Mouse (Mus musculus) heart, adult 9 months (tissue): ENCODE results near the gene Ptch1.

Experiments used
- DNase-seq, 2 experiments: peaks; one replicate each; pipeline ENCODE4 v3.0.0; 2022; ENCODE audit warnings: low spot score in 2 of 2

The Ptch1 gene

DNA sequence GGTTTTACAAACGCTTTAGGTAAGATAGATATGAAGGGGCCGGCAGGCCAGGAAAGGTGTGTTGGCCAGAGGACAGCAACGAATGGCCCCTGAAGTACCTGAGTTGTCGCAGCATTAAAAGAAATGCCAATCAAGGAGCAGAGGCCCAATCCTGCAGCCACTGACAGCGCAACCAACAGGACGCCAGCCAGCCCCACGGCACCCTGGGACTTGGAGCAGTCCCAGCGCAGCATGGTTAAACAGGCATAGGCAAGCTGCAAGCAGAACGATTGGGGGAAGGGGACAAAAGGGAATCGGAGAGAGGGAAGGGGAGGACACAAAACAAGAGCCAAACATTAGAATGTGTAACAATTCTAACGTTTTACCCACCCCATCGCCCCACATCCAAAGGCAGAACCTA lies 32.8 kb downstream of the Ptch1 start:
- no peak for DNase-seq

DNA sequence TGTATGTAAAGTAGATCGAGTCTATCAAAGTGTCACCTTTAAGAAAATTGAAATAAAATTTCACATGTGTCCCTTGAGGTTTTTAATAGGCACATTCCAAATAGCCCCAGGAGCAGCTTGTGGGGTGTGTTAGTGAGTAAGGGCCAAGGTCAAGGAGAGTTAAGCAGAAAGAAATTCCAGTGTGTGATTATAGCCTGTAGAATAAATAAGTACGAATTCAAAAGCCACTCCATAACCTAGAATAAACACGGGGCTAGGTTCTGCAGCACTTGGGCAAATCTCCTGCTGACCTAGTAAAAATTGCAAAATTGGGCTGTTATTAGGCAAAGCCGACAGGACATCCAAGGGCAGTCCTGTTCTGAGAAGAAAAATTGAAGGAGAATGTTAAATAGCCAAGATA lies 38.4 kb downstream of the Ptch1 start:
- no peak for DNase-seq

DNA sequence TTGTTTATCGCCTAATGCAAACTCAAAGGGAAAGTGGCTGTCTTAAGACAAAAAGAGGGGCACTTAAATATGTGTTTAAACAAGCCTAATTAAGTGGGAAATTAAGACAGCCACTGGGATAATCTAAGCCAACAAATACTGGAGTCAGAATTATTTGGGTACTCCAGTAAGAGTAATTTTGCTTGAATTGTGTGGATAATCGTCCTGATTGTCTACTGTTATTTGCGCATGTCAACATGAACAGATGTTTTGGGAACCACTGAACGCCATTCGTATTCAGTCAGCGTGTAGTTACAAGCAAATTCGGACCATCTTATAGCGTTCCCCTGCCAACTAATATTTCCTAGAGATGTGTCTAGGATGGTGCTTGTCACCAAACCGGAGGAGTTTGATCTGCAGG lies 42.5 kb downstream of the Ptch1 start:
- DNase-seq, result no peak

DNA sequence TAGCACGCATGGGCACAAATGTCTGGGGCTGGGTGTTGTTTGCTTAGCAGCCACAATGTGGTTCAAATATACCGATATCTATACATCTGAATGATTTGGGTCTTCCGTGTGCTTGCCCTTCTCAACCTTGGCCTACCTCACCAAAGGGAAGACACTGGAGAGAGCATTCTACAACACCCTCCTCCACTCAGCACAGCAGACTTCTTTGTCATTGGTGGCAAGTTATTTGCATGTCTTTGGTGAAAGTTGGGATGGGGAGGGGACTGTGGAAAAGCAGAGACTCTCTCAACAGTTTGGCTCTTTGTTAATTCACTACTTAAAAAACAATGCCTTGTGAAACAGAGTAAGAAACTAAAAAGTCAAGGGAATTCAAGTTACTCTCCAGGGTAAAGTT lies 43.0 kb downstream of the Ptch1 start:
- no peak for DNase-seq

DNA sequence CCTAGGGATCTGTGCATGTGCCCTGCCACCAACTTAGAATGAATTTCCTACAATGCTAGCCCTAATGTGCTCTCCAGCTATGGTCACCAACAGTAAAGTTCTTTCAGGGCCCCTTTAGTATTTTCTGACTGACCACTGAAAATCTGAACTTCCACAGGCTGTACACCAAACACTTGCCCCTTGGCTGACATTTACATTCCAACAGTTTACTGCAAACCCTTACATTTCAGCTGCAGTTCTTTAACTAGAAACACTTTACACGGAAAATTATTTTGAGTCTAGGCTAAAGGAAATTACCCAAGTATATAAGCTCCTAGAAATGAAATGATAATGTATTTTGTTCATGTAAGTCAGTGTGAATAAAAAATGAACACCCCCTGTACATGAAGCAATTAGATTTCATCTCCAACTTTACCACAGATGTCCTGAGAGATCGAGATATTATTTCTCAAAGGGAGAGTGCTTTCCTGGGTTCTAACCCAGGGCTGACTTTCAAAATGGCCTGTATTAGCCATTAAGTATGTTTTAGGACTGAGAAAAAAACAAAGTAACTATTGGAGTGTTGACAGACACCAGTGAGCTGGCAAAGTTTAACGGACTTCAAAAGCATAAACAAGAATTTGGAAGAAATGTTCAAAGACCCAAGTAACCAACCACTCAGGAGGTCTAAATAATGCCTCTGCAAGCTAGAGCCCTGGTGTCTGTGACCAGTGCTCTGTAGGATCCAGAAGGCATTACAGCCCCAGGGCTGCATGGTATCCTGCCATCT lies 43.6 kb downstream of the Ptch1 start:
- no peak for DNase-seq

DNA sequence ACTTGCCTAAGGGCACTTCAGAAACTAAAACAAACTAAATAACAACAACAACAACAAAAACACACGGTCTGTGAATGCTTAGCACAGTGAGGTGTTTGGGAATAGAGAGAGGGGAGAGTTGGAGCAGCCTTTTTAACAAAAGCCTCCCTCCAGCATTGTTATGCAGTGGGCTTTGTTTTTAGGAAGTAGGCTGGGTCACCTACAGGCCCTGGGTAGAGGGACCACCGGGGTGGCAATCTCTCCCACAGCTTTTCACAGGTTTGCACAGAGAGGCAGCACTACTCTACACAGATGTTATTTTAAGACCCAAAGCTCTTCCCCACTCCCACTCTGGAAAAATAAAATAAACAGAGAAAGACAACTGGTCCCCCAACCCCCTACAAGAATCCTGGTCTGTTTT lies 44.5 kb downstream of the Ptch1 start:
- no peak for DNase-seq

DNA sequence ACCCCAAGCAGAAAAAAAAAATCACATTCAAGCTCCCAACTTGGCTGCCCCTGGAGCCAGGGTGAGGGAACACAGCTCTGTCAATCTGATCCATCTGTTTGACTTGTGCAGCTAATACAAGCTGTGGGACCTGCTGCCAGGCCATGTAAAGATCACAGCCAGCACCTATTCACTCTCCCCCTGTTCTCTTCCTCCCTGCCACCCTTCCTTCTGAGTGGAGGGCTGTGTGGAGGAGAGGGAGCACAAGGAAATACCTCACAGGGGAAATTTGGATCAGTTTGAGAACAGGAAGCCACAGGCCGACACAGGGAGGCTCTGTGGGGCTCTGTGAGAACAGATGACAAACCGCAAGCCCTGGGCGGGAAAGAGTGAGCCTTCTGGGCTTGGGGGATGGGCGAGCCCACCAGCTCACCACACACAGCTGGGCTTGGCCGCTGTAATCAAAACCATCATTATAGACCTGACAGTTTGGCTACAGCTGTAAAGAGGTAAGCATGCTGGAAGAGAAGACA lies 45.2 kb downstream of the Ptch1 start:
- no peak for DNase-seq

DNA sequence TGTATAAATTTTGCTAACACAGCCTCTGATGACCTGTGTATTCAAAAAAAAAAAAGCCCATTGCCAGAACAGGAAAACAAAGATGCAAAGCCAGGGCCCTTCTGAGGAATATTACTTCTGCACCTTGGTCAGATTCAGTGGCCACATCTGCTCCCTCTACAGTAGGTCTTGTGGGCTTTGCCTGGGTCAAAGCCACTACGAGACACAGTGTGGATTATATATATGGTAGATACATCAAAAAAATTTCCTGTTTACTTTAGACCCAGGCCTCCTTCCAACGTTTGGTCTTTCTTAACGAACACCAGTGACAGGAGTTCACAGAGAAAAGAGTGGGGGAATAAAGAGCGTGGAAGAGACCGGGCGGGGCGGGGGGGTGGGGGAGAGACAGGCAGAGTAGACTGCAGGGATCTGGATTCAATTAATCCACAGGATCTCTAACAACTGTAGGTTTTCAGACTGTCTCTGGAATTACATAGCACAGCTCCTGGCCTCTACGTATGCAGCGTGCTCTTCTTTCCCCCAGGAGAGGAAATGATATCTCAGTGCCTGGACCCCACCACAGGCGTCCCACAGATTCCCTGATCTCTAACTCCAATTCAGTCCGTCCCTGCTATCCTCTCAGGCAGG lies 47.7 kb downstream of the Ptch1 start:
- DNase-seq, result no peak

DNA sequence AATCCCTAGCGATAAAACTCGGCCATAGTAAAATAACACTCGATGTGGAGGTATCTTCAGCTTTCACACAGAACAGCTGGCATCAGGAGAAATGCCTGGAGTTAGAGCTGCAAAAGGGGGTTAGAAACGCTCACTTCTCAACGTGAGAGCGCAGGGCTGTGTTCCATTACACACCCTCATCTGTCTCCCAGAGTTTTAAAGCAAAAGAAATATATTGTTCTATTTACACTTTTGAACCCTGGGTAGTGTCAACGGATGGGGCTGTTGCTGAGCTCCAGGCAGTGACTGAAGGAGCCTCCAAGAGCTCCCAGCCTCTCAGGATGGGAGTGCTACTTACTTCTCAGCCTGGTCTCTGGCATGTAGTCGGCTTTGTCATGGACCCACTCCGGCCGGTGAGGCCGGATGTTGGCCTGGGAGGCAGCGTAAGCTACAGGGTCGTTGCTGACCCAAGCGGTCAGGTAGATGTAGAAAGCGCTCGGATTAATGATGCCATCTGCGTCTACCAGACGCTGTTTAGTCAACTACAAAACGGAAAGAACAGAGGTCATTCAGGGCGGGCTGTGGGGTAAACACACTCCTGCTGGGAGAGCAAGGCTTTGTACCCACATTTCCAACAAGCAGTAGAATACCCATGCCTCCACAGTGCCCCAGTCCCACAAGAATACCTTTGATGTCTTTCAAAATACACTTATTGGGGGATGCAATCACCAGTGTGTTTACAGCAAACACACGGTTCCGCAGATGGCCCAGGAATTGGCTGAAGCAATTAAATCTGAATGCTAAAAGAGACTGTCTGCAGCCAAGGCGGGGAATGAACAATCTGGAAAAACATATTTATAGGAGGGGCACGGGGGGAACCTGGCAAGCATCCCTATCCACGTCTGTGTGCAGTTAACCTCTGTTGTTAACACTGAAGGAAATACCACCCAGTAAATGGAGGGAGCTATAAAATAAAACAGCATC lies 48.5 kb downstream of the Ptch1 start:
- DNase-seq, result no peak

DNA sequence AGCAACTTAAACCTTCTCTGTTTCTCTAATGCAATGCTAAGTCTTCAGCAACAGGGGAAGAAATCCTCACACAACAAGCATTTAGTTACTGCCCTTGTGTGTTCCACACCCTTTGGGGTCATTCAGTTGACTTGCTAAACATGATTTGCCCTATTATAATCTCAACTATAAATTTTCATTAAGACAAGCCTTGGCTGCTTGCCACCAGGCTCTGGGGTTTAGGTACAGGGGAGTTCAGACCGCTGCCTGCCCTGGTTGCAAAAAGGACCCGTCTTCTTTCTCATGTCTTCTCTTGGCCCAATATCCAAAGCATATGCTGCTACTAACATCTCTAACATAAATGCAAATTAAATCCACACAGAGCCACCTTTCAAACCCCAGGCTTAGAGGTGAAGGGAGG lies 49.3 kb downstream of the Ptch1 start:
- DNase-seq, result no peak

DNA sequence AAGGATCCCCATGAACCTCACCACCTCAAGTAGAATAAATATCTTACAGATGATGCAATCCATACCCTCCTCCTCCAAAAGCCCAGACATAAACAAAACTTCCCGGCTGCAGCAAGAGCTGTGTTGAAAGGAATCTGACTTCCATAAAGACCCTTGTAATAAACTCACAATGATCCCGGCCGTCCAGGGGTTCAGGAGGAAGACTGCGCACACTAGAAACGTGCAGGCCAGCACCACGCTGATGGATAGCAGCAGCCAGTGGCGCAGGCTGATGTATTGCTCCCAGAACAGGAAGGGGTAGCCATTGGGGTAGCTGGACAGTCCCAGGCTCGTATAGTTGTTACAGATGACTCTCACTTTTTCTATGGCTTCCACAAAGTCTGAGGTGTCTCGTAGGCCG lies 50.6 kb downstream of the Ptch1 start:
- DNase-seq, result no peak

DNA sequence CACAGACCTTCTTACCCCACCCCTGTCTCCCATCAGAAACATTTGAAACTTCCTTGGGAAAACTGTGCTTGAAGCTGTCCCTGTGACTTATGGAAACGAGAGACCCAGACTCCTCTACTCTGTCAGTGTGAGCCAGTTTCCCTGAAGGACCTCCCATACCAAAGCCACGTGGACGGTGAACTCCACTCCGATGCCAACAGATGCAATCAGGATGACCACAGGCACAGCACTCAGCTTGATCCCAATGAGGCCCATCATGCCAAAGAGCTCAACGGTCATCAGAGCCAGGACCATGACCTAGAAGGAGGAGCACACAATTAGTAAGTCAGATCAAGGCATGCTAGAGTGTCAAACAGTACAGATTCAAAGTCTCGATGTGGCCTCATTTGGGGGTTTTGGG lies 53.3 kb downstream of the Ptch1 start:
- no peak for DNase-seq

DNA sequence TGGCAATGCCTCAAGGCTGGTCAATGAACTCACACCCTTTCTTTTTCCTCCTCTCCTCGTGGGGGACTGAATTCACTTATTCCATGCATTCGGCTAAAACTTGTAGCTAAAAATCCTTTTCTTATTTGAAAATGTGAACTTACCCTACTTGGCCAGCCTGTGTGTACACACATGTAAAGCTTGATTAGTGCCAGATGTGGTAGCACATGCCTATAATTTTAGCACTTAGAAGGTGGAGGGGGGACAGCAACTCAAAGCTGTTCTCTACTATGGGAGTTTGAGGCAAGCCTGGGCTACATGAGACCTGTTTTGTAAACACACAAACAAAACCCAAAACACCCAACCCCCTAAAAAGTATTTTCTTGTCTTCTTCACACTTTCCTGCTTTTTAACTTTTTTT lies 56.9 kb downstream of the Ptch1 start:
- DNase-seq, result no peak

DNA sequence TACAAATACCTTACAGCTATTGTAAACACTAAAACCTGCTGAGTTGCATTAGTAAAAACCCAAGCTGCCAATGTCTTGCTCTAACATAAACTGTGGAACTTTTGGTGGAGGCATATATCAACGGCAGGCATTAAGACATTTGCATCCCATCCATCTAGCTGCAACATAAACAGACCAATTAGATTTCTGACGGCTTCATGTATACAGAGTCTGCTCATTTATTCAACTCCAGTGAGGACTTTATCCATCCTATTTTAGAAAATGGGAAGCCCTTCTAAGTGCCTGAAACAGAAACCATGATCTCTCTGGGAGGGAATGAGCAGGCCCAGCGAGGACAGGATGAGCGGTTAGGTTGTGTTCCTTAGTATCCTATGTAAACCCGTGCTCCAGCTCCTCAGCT lies 57.9 kb downstream of the Ptch1 start:
- no peak for DNase-seq

DNA sequence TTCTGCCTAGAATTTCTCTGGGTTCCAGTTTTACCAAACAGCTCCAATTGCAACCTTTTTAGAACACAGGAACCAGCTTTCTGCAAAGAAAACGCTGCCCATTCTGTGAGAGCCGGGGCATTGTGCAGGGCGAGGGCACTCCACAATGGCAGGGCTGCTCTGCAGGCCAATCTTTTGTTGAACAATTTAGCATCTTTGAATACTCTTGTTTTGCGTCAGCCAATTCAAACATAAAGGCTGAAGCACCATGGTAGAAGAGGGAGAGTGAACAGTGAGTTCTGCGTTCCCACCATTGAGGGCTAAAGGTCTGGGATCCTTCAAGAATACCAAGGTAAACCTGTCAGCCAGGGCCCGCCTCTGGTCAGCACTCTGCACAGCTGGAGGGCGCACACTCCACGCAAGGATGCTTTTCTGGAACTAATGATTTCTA lies 58.5 kb downstream of the Ptch1 start:
- no peak for DNase-seq

DNA sequence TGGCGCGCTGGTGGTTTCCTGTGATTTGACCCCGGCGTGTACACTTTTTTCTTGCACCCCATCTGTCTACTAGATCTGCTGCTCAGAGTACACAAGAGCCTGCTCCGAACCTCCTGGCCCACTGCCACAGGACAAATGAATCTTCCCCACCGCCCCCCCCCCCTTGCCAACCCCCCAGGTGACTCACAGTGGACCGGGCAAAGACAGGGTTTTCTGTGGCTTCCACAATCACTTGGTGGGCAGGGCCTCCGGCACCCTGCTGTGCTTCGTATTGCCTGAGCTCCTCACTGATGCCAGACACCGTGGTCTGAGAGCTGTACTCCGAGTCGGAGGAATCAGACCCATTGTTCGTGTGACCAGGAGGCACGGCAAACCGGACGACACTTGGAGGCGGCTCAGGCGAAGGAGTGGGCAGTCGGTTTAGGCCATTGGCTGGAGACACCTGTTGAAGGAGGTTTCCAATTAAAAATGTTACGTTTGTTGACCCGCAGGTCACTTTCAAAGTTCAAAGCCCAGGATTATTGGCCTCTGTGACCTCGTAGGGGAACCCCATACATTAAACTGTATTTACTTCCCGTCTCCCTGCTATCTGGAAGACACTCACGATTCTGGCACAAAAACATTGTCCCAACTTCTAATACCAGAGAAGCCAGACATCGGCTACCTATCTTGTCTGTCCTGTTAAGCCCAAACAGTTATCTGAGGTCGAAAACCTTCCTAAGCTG lies 59.9 kb downstream of the Ptch1 start:
- no peak for DNase-seq

DNA sequence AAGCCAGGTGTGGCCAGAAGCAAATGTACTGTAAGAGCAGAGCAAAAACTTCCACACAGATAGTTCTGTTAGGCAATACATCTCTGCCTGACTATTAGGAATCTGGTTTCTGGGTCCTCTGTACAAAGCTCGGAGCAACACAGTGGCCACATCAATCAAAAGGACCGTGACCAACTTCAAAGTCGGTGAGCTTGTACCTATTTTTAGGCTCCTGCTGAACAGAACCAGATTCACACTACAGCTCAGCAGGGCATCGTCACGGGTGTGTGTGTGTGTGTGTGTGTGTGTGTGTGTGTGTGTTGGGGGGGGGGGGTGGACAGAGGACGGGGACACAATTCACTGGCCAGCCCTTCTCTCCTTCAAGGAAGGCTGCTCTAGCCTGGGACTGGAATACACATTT lies 61.0 kb downstream of the Ptch1 start:
- DNase-seq, result no peak

DNA sequence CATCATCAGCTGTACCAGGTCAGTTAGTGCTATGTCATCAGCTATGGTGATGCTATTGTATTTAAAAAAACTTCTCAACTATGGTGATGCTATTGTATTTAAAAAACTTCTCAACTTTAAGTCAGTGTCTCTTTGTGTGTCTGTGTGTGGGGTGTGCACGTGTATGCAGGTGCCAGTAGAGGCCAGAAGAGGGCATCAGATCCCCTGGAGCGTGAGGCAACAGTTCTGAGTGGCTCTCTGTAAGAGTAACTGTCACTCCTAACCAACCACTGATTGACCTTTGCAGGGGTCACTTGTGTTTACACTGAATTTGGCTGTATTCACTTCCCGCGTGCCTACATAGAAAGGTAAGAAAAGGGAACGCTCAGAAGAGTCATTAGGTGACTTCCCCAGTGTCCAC lies 65.6 kb downstream of the Ptch1 start:
- no peak for DNase-seq

DNA sequence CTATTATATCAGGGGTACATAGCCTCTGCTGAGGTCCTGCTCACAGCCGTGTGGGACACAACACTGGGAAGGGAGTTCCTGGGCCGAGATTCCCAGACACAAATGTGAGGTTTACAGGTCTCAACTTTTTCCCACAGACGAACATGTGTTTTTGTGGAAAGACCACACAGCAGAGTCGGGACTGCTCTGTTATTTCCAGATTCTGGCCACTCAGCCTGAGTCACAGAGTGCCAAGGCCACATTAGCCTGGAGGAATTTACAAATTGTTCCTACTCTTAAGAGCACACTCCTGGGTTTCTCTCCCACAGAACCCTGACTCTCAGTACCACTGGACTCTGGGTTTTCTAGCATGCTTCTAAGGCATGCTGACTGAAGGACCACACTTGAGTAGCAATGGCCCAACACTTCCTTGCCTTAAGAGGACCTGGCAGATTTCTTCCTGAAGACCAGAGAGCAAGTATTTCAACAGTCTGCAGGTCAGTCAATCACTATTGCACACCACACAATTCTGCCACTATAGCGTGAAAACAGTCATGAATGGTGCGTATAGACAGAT lies 66.3 kb downstream of the Ptch1 start:
- DNase-seq, result no peak

DNA sequence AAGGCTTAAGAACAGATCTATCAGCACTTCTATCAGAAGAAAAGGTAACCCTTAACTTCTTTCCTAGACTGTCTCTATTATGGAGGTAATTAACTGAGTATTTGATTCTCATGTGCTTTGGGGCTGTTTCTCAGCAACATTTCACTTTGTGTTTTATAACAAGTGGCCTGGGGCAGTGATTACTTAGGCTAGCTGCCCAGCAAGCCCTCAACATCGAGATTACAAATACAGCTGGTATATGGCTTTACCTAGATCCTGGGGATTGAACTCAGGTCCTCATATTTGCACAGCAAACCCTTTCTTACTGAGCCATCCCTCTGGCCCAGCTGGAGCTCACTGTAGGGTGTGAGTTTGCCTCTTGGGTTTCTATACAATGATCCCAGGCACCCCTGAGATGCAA lies 67.0 kb downstream of the Ptch1 start:
- no peak for DNase-seq

DNA sequence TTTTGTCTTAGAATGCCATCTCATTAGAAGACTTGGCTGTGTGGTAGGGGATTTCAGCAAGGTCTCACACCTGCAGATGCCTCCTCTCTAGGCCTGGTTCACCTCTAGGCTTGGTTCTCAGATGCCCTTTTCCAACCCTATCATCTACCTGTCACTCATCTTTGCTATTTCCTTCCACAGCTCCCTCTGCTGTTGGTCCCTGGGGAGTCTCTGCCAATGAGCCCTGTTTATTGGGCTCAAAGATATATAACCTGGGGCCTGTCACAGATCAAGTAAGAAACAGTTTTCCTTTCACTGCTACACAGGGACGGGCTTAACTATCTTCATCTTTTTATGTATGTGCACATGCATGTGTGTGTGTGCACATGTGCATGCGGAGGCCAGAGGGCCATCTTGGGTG lies 71.0 kb downstream of the Ptch1 start:
- no peak for DNase-seq
